Mouse (Mus musculus) embryonic facial prominence, embryonic 12.5 days (tissue): Measurements from ENCODE around the gene Ube2h. TPM values are rescaled to one million over a fixed set of nuclear protein-coding genes. Genes with fewer than 3 reads are reported as not detected.
"Not testable (repeated sequence)": the region's sequence is repeated elsewhere in the genome, so short reads cannot be mapped to it uniquely, and the experiment has no call there.

Experiments used
- ATAC-seq: fragments of 200-750 bp; cut with Nextera tagmentation; 2 replicates; pipeline ENCODE4 v1.8.0; 2017; ENCODE audit not compliant: insufficient number of reproducible peaks, insufficient read depth, low FRiP score, low TSS enrichment
- H3K27ac ChIP-seq: fragments of 300-500 bp; sonication (generic); 2 replicates; pipeline ENCODE4 v1.5.1; 2016; ENCODE audit warnings: mild to moderate bottlenecking
- H3K27me3 ChIP-seq: fragments of 300-500 bp; sonication (generic); 2 replicates; pipeline ENCODE4 v1.6.1; 2016; ENCODE audit warnings: mild to moderate bottlenecking, moderate library complexity
- H3K36me3 ChIP-seq: fragments of 300-500 bp; sonication (generic); 2 replicates; pipeline ENCODE4 v1.6.1; 2016; ENCODE audit warnings: mild to moderate bottlenecking
- H3K4me1 ChIP-seq: fragments of 300-500 bp; sonication (generic); 2 replicates; pipeline ENCODE4 v1.6.1; 2016
- H3K4me2 ChIP-seq: fragments of 300-500 bp; sonication (generic); replicated peaks from 2 replicates; pipeline ENCODE4 v1.6.1; 2016; ENCODE audit warnings: mild to moderate bottlenecking, moderate library complexity
- H3K4me3 ChIP-seq: fragments of 300-500 bp; sonication (generic); 2 replicates; pipeline ENCODE4 v1.5.1; 2016; ENCODE audit warnings: mild to moderate bottlenecking
- H3K9ac ChIP-seq: fragments of 300-500 bp; sonication (generic); 2 replicates; pipeline ENCODE4 v1.6.1; 2016; ENCODE audit warnings: mild to moderate bottlenecking, moderate library complexity
- H3K9me3 ChIP-seq: fragments of 300-500 bp; sonication (generic); 2 replicates; pipeline ENCODE4 v1.6.1; 2016; ENCODE audit warnings: mild to moderate bottlenecking, moderate library complexity
- WGBS: fragments of 180-500 bp; shearing (Covaris S2); methylation state at CpG from one replicate; pipeline ENCODE4 v1.1.7; 2016; 5-methylcytosine and 5-hydroxymethylcytosine counted together
- polyA plus RNA-seq: library from polyadenylated mRNA; unstranded; fragments of >200 nt; fragmentation: Nextera tagmentation; extraction: Ambion mirVana; gene quantifications from 2 replicates; pipeline ENCODE4 v1.2.1, GENCODE M21; 2016

Ube2h gene
- polyA plus RNA-seq, 1 experiment from 2014 or later: 56.1 TPM

GRCm38 (mm10) chr6:30212468-30212867 lies 91.9 kb downstream of the Ube2h start:
- no peak overlapping the region for H3K4me3 ChIP-seq
- WGBS: 94% methylated on average over 8 of the region's 8 CpGs
- peaks cover 14% of the 10 kb centered on the region for H3K36me3 ChIP-seq
- ATAC-seq: no peak
- no peak overlapping the region for H3K9ac ChIP-seq
- H3K27me3 ChIP-seq: no peaks in the 10 kb centered on the region
- H3K4me1 ChIP-seq: no peaks in the 10 kb centered on the region
- H3K27ac ChIP-seq: no peak overlapping the region
- H3K4me2 ChIP-seq: no peak overlapping the region
- H3K9me3 ChIP-seq: no peaks in the 10 kb centered on the region

- H3K27ac ChIP-seq: no peak overlapping the region
- peaks cover 14% of the 10 kb centered on the region for H3K36me3 ChIP-seq
- no peak overlapping the region for H3K4me3 ChIP-seq
- H3K9me3 ChIP-seq: no peaks in the 10 kb centered on the region
- H3K27me3 ChIP-seq: no peaks in the 10 kb centered on the region
- H3K9ac ChIP-seq: no peak overlapping the region
- ATAC-seq: no peak
- WGBS: 80% methylated on average over 16 of the region's 16 CpGs
- H3K4me2 ChIP-seq: no peak overlapping the region
- no peaks in the 10 kb centered on the region for H3K4me1 ChIP-seq
Observed at GRCm38 (mm10) chr6:30211641-30212455, 92.5 kb downstream of the Ube2h start.

GRCm38 (mm10) chr6:30210788-30211187 lies 93.6 kb downstream of the Ube2h start:
- Histone ChIP-seq H3K9me3 (no peaks in the 10 kb centered on the region), H3K27me3 (no peaks in the 10 kb centered on the region), H3K4me2 (no peak overlapping the region), H3K9ac (no peak overlapping the region), H3K36me3 (peaks cover 13% of the 10 kb centered on the region), H3K4me1 (peaks cover 2% of the 10 kb centered on the region; the same call in 1 of the 2 replicates), H3K27ac (no peak overlapping the region), H3K4me3 (no peak overlapping the region)
- 32% methylated on average over 5 of the region's 5 CpGs for WGBS
- ATAC-seq: no peak

- ATAC-seq: no peak
- peaks cover 6% of the 10 kb centered on the region; the same call in 1 of the 2 replicates for H3K4me1 ChIP-seq
- no peak overlapping the region for H3K4me3 ChIP-seq
- H3K36me3 ChIP-seq: peaks cover 8% of the 10 kb centered on the region; the same call in 1 of the 2 replicates
- H3K4me2 ChIP-seq: no peak overlapping the region
- no peaks in the 10 kb centered on the region for H3K27me3 ChIP-seq
- no peaks in the 10 kb centered on the region for H3K9me3 ChIP-seq
- H3K27ac ChIP-seq: no peak overlapping the region
- no peak overlapping the region for H3K9ac ChIP-seq
- 49% methylated on average over 4 of the region's 4 CpGs for WGBS
Observed at GRCm38 (mm10) chr6:30208844-30209243, 95.5 kb downstream of the Ube2h start.

- Histone ChIP-seq H3K4me1 (peaks cover 6% of the 10 kb centered on the region; the same call in 1 of the 2 replicates), H3K27me3 (no peaks in the 10 kb centered on the region), H3K9ac (0 out of 2 replicates have a peak overlapping the region, but pooled peaks have one; percentile 9), H3K4me2 (peak overlapping the region; percentile 49), H3K36me3 (no peaks in the 10 kb centered on the region), H3K27ac (no peak overlapping the region), H3K9me3 (no peaks in the 10 kb centered on the region), H3K4me3 (peak overlapping the region; percentile 24)
- 6% methylated on average over 30 of the region's 30 CpGs for WGBS
- ATAC-seq: peak; percentile 71
Observed at GRCm38 (mm10) chr6:30205587-30206202, 98.6 kb downstream of the Ube2h start.

- H3K36me3 ChIP-seq, ATAC-seq, H3K9me3 ChIP-seq, H3K9ac ChIP-seq, H3K4me1 ChIP-seq, H3K27ac ChIP-seq, H3K4me3 ChIP-seq, H3K27me3 ChIP-seq, H3K4me2 ChIP-seq: not testable (repeated sequence)
- 79% methylated on average over 6 of the region's 6 CpGs for WGBS
Observed at GRCm38 (mm10) chr6:30205180-30205538, 99.2 kb downstream of the Ube2h start.

GRCm38 (mm10) chr6:30204383-30205179 lies 99.8 kb downstream of the Ube2h start:
- WGBS: 52% methylated on average over 20 of the region's 20 CpGs
- H3K27me3 ChIP-seq: no peaks in the 10 kb centered on the region
- no peaks in the 10 kb centered on the region for H3K36me3 ChIP-seq
- H3K4me3 ChIP-seq: no peak overlapping the region
- peaks cover 6% of the 10 kb centered on the region; the same call in 1 of the 2 replicates for H3K4me1 ChIP-seq
- H3K9ac ChIP-seq: no peak overlapping the region; the same call in 1 of the 2 replicates
- H3K9me3 ChIP-seq: no peaks in the 10 kb centered on the region
- H3K27ac ChIP-seq: no peak overlapping the region
- no peak for ATAC-seq
- no peak overlapping the region for H3K4me2 ChIP-seq

- Histone ChIP-seq H3K4me3 (no peak overlapping the region), H3K27me3 (no peaks in the 10 kb centered on the region), H3K9ac (no peak overlapping the region), H3K4me2 (no peak overlapping the region), H3K36me3 (no peaks in the 10 kb centered on the region), H3K9me3 (no peaks in the 10 kb centered on the region), H3K4me1 (no peaks in the 10 kb centered on the region), H3K27ac (no peak overlapping the region)
- no peak for ATAC-seq
- WGBS: 86% methylated on average over 8 of the region's 8 CpGs
Observed at GRCm38 (mm10) chr6:30196143-30196542, 108.2 kb downstream of the Ube2h start.

- Histone ChIP-seq H3K27me3 (no peaks in the 10 kb centered on the region), H3K9me3 (no peaks in the 10 kb centered on the region), H3K27ac (no peak overlapping the region), H3K4me3 (no peak overlapping the region), H3K36me3 (no peaks in the 10 kb centered on the region), H3K4me2 (no peak overlapping the region), H3K4me1 (no peaks in the 10 kb centered on the region), H3K9ac (no peak overlapping the region)
- no peak for ATAC-seq
- 78% methylated on average over 11 of the region's 11 CpGs for WGBS
Observed at GRCm38 (mm10) chr6:30195656-30196055, 108.7 kb downstream of the Ube2h start.

GRCm38 (mm10) chr6:30183624-30184023 lies 120.7 kb downstream of the Ube2h start:
- no peaks in the 10 kb centered on the region for H3K9me3 ChIP-seq
- no peak overlapping the region for H3K4me2 ChIP-seq
- 72% methylated on average over 4 of the region's 4 CpGs for WGBS
- ATAC-seq: no peak
- no peak overlapping the region for H3K9ac ChIP-seq
- peaks cover 35% of the 10 kb centered on the region for H3K27me3 ChIP-seq
- peaks cover 9% of the 10 kb centered on the region for H3K4me1 ChIP-seq
- no peak overlapping the region for H3K27ac ChIP-seq
- no peaks in the 10 kb centered on the region for H3K36me3 ChIP-seq
- no peak overlapping the region for H3K4me3 ChIP-seq

- Histone ChIP-seq H3K4me3 (no peak overlapping the region), H3K27me3 (peaks cover 48% of the 10 kb centered on the region), H3K9me3 (no peaks in the 10 kb centered on the region), H3K4me2 (no peak overlapping the region), H3K27ac (no peak overlapping the region), H3K4me1 (peaks cover 12% of the 10 kb centered on the region), H3K36me3 (no peaks in the 10 kb centered on the region), H3K9ac (no peak overlapping the region)
- no peak for ATAC-seq
- WGBS: 55% methylated on average over 6 of the region's 6 CpGs
Observed at GRCm38 (mm10) chr6:30182038-30182437, 122.3 kb downstream of the Ube2h start.
